Mouse (Mus musculus): ENCODE results near the gene Lce1g. TPM values are rescaled to one million over a fixed set of nuclear protein-coding genes. Genes with fewer than 3 reads are reported as not detected.

Gene Lce1g
- total and polyA plus RNA-seq, 3 experiments = not detected

- peak; percentile 15 for DNase-seq (ENCODE audit: extremely low read depth)
- in situ Hi-C loops (cut with MboI; ENCODE audit: low pct_ligation_motif_present, low pct_unique_long_range_greater_than_20kb, low sequenced_read_pairs) (no loop called here), dilution Hi-C loops (cut with MboI; ENCODE audit: extremely low pct_ligation_motif_present, extremely low pct_unique_long_range_greater_than_20kb, low sequenced_read_pairs) (no loop called here)
- Histone ChIP-seq H3K27me3 (replicated peaks) (no peaks in the 10 kb centered on the region), H3K9me3 (replicated peaks; ENCODE audit: low read length) (no peaks in the 10 kb centered on the region), H3K27ac (ENCODE audit: insufficient read depth, low read depth) (no peak overlapping the region), H3K4me3 (replicated peaks in 1 of 3; ENCODE audit: low read depth in 2 of 3, low read length in 2 of 3, poor library complexity in 1 of 3) (no peak overlapping the region), H3K4me1 (ENCODE audit: control insufficient read depth in 1 of 2, insufficient read depth in 2 of 2) (no peaks in the 10 kb centered on the region), H3K79me2 (replicated peaks; ENCODE audit: control insufficient read depth, extremely low read depth, insufficient read depth, poor library complexity, severe bottlenecking) (no peaks in the 10 kb centered on the region; the same call in 1 of the 2 replicates), H3K36me3 (replicated peaks in 1 of 2; ENCODE audit: control insufficient read depth in 1 of 2, insufficient read depth in 1 of 2, low read length in 1 of 2) (no peaks in the 10 kb centered on the region), H3K4me2 (ENCODE audit: insufficient read depth, low read depth, poor library complexity, severe bottlenecking) (no peak overlapping the region), H3K9ac (ENCODE audit: insufficient read depth, low read depth) (no peak overlapping the region)
- no peak for TF ChIP-seq ZMIZ1 (IDR thresholded peaks at IDR 0.05; ENCODE audit: low read depth, low read length)
- TF ChIP-seq UBTF (IDR thresholded peaks at IDR 0.05; ENCODE audit: low read depth, low read length) = no peak
- TF ChIP-seq KAT2A (IDR thresholded peaks at IDR 0.05; ENCODE audit: insufficient replicate concordance, low read length) = no peak
- no peak for TF ChIP-seq SIN3A (IDR thresholded peaks at IDR 0.05; ENCODE audit: low read length)
- TF ChIP-seq RAD21 (IDR thresholded peaks at IDR 0.05; ENCODE audit: low read depth, low read length) = peak; percentile 13
- TF ChIP-seq USF1 (IDR thresholded peaks at IDR 0.05; ENCODE audit: low read depth, low read length) = no peak
- TF ChIP-seq NELFE (IDR thresholded peaks at IDR 0.05; ENCODE audit: low read depth, low read length) = no peak
- TF ChIP-seq SMC3 (IDR thresholded peaks at IDR 0.05; ENCODE audit: low read depth, low read length) = no peak
- TF ChIP-seq TCF12 (IDR thresholded peaks at IDR 0.05; ENCODE audit: low read depth, low read length) = no peak
- no peak for TF ChIP-seq MEF2A (IDR thresholded peaks at IDR 0.05; ENCODE audit: borderline replicate concordance, low read depth, low read length)
- no peak for TF ChIP-seq IRF4 (IDR thresholded peaks at IDR 0.05; ENCODE audit: low read depth, low read length)
- TF ChIP-seq MAX (IDR thresholded peaks at IDR 0.05; ENCODE audit: low read length) = no peak
- TF ChIP-seq EP300 (IDR thresholded peaks at IDR 0.05; ENCODE audit: low read length) = no peak
- no peak for TF ChIP-seq MAFK (IDR thresholded peaks at IDR 0.05; ENCODE audit: insufficient replicate concordance, low read length)
- TF ChIP-seq CTCF (conservative IDR thresholded peaks at IDR 0.05 in 1 of 2, IDR thresholded peaks at IDR 0.05 in 1 of 2; ENCODE audit: low read depth in 2 of 2, low read length in 2 of 2) = peak in 1 of 2 experiments; percentile 14; a peak in 1 of 4 replicates
Observed at GRCm38 (mm10) chr3:92753197-92753596, 1.1 kb upstream of the Lce1g start.

- no peaks in the 10 kb centered on the region for H3K79me2 ChIP-seq (replicated peaks; ENCODE audit: control insufficient read depth, extremely low read depth, insufficient read depth, poor library complexity, severe bottlenecking)
- dilution Hi-C loops (cut with MboI; ENCODE audit: extremely low pct_ligation_motif_present, extremely low pct_unique_long_range_greater_than_20kb, low sequenced_read_pairs) = no loop called here
Observed at GRCm38 (mm10) chr3:92738996-92739395, 13.1 kb downstream of the Lce1g start, which contains the start of gene Gm38119. Gene Gm38119, minus strand, starts transcription at chr3:92739096.

More at GRCm38 (mm10) chr3:92738996-92739395, 13.1 kb downstream of the Lce1g start, which contains the start of gene Gm38119:
- no peak within 1 kb of the TSS for H3K9ac ChIP-seq (ENCODE audit: insufficient read depth, low read depth)
- no peaks in the 10 kb centered on the region for H3K36me3 ChIP-seq (replicated peaks in 1 of 2; ENCODE audit: control insufficient read depth in 1 of 2, insufficient read depth in 1 of 2, low read length in 1 of 2)
- DNase-seq (ENCODE audit: extremely low read depth) = no peak
- in situ Hi-C loops (cut with MboI; ENCODE audit: low pct_ligation_motif_present, low pct_unique_long_range_greater_than_20kb, low sequenced_read_pairs) = no loop called here
- TF ChIP-seq JUND (conservative IDR thresholded peaks at IDR 0.05; ENCODE audit: low read depth, low read length) = no peak
- TF ChIP-seq IRF4 (IDR thresholded peaks at IDR 0.05; ENCODE audit: low read depth, low read length) = no peak
- TF ChIP-seq MAX (IDR thresholded peaks at IDR 0.05; ENCODE audit: low read length) = no peak
- TF ChIP-seq ELF1 (IDR thresholded peaks at IDR 0.05; ENCODE audit: low read depth, low read length) = no peak
- no peak for TF ChIP-seq PAX5 (IDR thresholded peaks at IDR 0.05; ENCODE audit: low read length)
- TF ChIP-seq NELFE (IDR thresholded peaks at IDR 0.05; ENCODE audit: low read depth, low read length) = no peak
- no peak for TF ChIP-seq MYC (IDR thresholded peaks at IDR 0.05; ENCODE audit: low read depth, low read length)
- TF ChIP-seq BHLHE40 (IDR thresholded peaks at IDR 0.05; ENCODE audit: low read depth, low read length) = no peak
- no peak for TF ChIP-seq ETS1 (conservative IDR thresholded peaks at IDR 0.05; ENCODE audit: low read depth, low read length)
- TF ChIP-seq RCOR1 (conservative IDR thresholded peaks at IDR 0.05; ENCODE audit: low read depth, low read length) = no peak
- TF ChIP-seq RAD21 (IDR thresholded peaks at IDR 0.05; ENCODE audit: low read depth, low read length) = no peak
- no peak for TF ChIP-seq JUN (IDR thresholded peaks at IDR 0.05; ENCODE audit: insufficient read depth, low read depth, low read length)
- no peak for TF ChIP-seq MAFK (IDR thresholded peaks at IDR 0.05; ENCODE audit: insufficient replicate concordance, low read length)
- TF ChIP-seq POLR2AphosphoS2 (IDR thresholded peaks at IDR 0.05; ENCODE audit: low read depth, low read length) = no peak
- no peak within 1 kb of the TSS for H3K27ac ChIP-seq (ENCODE audit: insufficient read depth, low read depth)
- H3K4me1 ChIP-seq (ENCODE audit: control insufficient read depth in 1 of 2, insufficient read depth in 2 of 2) = no peaks in the 10 kb centered on the region
- no peak within 1 kb of the TSS for H3K4me2 ChIP-seq (ENCODE audit: insufficient read depth, low read depth, poor library complexity, severe bottlenecking)
- no peak within 1 kb of the TSS for H3K4me3 ChIP-seq (replicated peaks in 1 of 3; ENCODE audit: low read depth in 2 of 3, low read length in 2 of 3, poor library complexity in 1 of 3)
- no peaks in the 10 kb centered on the region for H3K9me3 ChIP-seq (replicated peaks; ENCODE audit: low read length)
- H3K27me3 ChIP-seq (replicated peaks) = no peaks in the 10 kb centered on the region

Data from CH12.LX (cell line).